Mouse (Mus musculus): Measurements from ENCODE around the gene Strip1.

DNA sequence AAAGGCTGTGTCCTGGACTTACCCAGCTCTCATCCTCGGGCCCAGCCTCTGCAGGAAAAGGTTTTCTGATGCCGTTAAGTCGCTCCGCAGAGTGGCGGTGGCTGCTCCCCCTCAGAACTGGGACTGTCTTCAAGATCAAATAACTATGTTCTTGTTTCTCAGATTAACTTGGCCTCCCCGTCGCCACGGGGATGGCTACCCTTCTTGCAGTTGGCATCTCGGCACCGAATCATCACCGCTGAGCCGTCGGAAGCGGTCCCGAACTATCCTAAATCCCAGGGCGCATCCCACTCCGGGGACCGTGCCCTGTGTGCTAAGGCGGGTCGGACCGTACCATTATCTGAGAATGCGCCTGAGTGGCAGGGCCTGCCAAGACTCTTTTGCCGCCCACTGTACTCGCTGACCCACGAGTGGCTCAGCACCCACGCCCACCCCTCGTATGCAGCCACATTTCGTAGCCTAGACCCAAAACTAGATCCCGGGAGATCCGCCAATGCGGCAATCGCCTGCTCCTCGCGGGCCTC lies 35.5 kb downstream of the Strip1 start:
- no peak for TF ChIP-seq CTCF (conservative IDR thresholded peaks at IDR 0.05; ENCODE audit: insufficient read depth, insufficient read length, low read depth, low read length)
- TF ChIP-seq POLR2A (IDR thresholded peaks at IDR 0.05; ENCODE audit: low read depth, low read length), result no peak

Measured in kidney, adult 2 months (tissue).